Mouse (Mus musculus) thymus, postnatal 14 days (tissue): ENCODE data around the gene Gm20388.
A peak's percentile ranks its signal among the peaks of the same experiment; 100 is the strongest.

ENCODE experiments used
- DNase-seq: peaks from one replicate; pipeline ENCODE4 v3.0.0; 2021

Gene Gm20388

GRCm38 (mm10) chr8:121090716-121091115 is 1180.1 kb downstream of the Gm20388 start:
- no peak for DNase-seq

DNA sequence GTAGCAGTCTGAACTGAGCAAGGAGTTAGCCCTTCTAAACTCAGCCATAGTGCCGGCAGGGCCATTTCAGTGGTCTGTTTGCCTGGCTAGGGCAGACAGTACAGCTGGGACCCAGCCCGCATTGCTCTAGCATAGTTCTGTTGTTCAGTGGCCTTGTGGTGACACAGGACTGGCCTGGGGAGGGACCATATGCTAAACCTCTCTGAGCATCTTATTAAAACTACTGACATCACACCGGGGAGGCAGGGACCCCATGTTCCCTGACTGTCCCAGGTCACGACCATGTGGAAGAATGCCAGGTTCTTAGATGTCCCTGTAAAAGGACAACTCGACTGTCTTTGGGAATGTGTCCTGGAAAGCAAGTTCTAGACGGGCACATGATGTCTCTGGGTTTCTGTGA is 1181.5 kb downstream of the Gm20388 start:
- no peak for DNase-seq

DNA sequence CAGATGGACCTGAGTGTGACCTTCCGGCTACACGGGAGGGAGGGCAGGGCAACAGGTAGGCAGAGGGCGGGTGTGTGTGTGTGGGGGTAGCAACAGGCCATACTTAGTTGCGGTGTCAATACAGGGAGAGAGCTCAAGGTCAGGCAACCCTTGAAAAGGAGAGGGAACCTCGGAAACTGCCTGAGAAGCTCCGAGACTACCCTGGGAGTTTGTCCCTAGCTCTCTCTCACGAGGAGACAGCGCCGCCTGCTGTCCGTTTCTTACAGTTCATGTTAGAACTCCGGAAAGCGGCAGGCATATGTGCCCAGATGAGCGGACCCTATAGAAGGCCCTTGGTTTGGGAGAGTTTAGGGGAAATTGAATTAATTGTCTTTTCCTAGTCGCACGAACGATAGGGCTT is 1182.0 kb downstream of the Gm20388 start:
- peak; percentile 85 for DNase-seq

- no peak for DNase-seq
Observed at GRCm38 (mm10) chr8:121093496-121093895, 1182.9 kb downstream of the Gm20388 start.

- peak; percentile 80 for DNase-seq
Observed at GRCm38 (mm10) chr8:121104049-121104818, 1193.6 kb downstream of the Gm20388 start.

- DNase-seq, result peak; percentile 99
Observed at GRCm38 (mm10) chr8:121107668-121108656, 1197.3 kb downstream of the Gm20388 start, which contains the start of gene Mthfsd. Mthfsd (minus strand) TSS chr8:121108392.

GRCm38 (mm10) chr8:121108657-121109056 is 1198.0 kb downstream of the Gm20388 start:
- DNase-seq, result no peak

GRCm38 (mm10) chr8:121111145-121111907 is 1200.7 kb downstream of the Gm20388 start:
- DNase-seq, result no peak

- DNase-seq, result peak; percentile 95
Observed at GRCm38 (mm10) chr8:121113261-121113660, 1202.6 kb downstream of the Gm20388 start.

GRCm38 (mm10) chr8:121115136-121115535 is 1204.5 kb downstream of the Gm20388 start:
- DNase-seq, result no peak

DNA sequence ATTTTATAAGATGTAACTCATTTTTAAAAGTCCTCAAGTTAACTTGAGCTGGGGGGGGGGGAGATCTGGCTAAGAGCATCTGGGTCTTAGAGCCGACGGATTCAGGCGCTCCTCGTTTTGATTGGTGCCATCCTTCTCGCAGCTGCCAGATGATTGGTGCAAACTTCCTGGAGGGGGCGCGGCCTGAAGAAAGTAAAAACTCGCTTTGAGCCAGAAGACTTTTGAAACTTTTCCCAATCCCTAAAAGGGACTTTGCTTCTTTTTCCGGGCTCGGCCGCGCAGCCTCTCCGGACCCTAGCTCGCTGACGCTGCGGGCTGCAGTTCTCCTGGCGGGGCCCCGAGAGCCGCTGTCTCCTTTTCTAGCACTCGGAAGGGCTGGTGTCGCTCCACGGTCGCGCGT is 1205.3 kb downstream of the Gm20388 start, which contains the start of gene Foxc2:
Gene Foxc2 (plus strand): TSS at position 224 of the 400 bp plus-strand sequence.
- DNase-seq, result peak; percentile 76

GRCm38 (mm10) chr8:121116591-121117185 is 1206.0 kb downstream of the Gm20388 start:
- DNase-seq, result no peak

- no peak for DNase-seq
Observed at GRCm38 (mm10) chr8:121117186-121117651, 1206.6 kb downstream of the Gm20388 start.

DNA sequence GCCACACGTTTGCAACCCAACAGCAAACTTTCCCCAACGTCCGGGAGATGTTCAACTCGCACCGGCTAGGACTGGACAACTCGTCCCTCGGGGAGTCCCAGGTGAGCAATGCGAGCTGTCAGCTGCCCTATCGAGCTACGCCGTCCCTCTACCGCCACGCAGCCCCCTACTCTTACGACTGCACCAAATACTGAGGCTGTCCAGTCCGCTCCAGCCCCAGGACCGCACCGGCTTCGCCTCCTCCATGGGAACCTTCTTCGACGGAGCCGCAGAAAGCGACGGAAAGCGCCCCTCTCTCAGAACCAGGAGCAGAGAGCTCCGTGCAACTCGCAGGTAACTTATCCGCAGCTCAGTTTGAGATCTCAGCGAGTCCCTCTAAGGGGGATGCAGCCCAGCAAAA is 1207.3 kb downstream of the Gm20388 start:
- DNase-seq, result no peak

DNA sequence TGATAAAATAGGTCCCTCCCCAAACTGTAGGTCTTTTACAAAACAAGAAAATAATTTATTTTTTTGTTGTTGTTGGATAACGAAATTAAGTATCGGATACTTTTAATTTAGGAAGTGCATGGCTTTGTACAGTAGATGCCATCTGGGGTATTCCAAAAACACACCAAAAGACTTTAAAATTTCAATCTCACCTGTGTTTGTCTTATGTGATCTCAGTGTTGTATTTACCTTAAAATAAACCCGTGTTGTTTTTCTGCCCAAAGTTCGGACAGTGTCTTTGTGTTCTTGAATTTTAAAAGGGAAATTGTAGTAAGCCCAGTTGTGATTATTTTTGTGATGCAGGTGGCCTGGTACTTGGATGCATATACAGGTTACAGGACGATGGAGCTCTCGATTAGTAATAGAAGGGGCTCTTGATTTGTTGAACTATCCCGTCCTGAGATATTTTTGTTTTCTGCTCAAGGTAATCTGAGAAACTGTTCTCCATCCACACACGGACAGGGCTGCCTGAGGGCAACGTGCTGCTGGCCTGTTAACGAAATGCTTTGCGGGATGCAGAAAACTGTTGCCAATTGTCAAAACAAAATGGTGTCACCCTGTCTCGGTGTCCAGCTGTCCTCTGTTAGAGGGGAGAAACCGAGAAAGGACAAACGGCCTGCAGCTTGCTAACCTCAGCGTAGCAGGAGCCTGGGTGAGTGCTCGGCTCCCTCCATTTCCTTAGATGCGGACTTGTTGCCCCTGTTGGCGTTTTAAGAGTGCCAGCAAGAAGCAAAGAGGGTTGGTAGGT is 1208.2 kb downstream of the Gm20388 start:
- no peak for DNase-seq

DNA sequence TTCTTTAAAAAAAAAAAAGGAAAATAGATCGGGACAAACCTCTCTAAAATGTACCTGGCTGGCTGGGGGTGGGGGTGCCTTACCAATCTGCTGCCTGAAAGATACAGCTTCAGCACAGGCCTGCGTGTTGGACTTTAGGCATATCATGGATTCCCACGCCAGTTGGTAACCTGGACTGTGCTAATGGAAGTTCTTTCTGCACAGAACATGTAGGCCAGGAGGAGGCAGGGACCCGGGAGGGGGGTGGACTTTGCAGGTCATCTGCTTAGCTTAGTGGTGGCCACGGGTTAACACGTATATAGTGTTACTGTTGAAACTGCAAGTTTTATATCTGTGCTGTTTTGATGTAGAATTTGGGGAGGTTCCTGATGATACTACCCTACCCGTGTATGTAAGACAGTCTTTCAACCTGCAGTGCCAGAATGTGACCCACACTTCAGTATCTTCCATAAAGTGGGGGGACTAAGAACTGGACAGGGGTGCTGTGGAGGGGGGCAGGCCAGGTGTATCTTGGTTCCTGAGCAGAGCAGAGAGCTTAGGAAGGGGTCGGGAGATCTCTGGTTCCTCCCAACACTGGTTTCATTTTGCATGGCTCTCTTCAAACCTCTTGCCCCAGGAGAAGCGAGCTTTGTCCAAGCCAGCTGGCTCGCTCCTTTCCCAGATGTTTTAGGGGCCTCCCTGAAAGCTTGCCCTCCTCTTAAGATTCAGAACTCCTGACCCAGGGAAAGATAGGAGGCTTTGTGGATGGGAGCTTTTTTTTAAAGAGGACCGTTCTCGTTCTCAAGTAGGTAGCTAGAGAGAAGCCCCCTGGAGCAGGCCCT is 1209.2 kb downstream of the Gm20388 start:
- DNase-seq, result no peak

- no peak for DNase-seq
Observed at GRCm38 (mm10) chr8:121120456-121121419, 1210.1 kb downstream of the Gm20388 start.

- no peak for DNase-seq
Observed at GRCm38 (mm10) chr8:121121704-121122103, 1211.1 kb downstream of the Gm20388 start.

DNA sequence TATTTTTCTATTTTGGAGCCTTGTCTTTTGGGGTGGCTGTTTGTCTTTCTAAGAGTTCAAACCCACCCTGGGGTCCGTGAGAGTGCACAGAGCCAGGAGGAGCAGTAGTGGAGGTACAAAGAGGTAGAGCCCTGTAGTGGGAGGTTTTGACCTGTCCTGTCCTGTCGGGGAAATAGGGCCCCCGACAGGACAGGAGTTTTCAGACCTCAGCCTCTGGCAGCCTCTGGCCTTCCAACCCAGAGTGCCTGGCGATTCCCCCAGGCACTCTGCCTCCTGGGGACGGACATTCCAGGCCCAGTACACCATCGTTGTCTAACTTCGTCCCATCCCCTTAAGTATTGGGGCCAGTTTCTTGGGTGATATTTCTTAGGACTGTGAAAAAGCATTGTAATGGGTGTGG is 1211.7 kb downstream of the Gm20388 start:
- no peak for DNase-seq
